Mouse (Mus musculus): ENCODE results near the gene Mmaa.

GRCm38 (mm10) chr8:79324036-79324435 is 29.3 kb upstream of the Mmaa start:
- no peak for TF ChIP-seq CTCF (IDR thresholded peaks at IDR 0.05)
- no peak for TF ChIP-seq EP300 (IDR thresholded peaks at IDR 0.05; ENCODE audit: insufficient read depth, low read depth, low read length)
- TF ChIP-seq POLR2A (IDR thresholded peaks at IDR 0.05; ENCODE audit: insufficient read depth, low read depth, low read length) = no peak

Measured in heart, adult 2 months (tissue).